Mouse (Mus musculus) liver, embryonic 15.5 days (tissue): ENCODE data around the gene Preb. TPM values are rescaled to one million over a fixed set of nuclear protein-coding genes. Genes with fewer than 3 reads are reported as not detected.

Experiments used
- ATAC-seq: fragments of 200-750 bp; cut with Nextera tagmentation; 2 replicates; pipeline ENCODE4 v1.8.0; 2017; ENCODE audit warnings: moderate number of reproducible peaks, mild to moderate bottlenecking, moderate library complexity; ENCODE audit not compliant: insufficient read depth
- H3K27ac ChIP-seq: fragments of 300-500 bp; sonication (generic); replicated peaks from 2 replicates; pipeline ENCODE4 v1.5.1; 2015; ENCODE audit warnings: mild to moderate bottlenecking, inconsistent platforms
- H3K27me3 ChIP-seq: fragments of 300-500 bp; sonication (generic); 2 replicates; pipeline ENCODE4 v1.6.1; 2015; ENCODE audit warnings: mild to moderate bottlenecking, inconsistent platforms
- H3K36me3 ChIP-seq: fragments of 300-500 bp; sonication (generic); replicated peaks from 2 replicates; pipeline ENCODE4 v1.6.1; 2015; ENCODE audit warnings: moderate library complexity, mild to moderate bottlenecking, inconsistent platforms
- H3K4me1 ChIP-seq: fragments of 300-500 bp; sonication (generic); replicated peaks from 2 replicates; pipeline ENCODE4 v1.6.1; 2015; ENCODE audit warnings: inconsistent platforms
- H3K4me2 ChIP-seq: fragments of 300-500 bp; sonication (generic); 2 replicates; pipeline ENCODE4 v1.6.1; 2015; ENCODE audit warnings: moderate library complexity, mild to moderate bottlenecking, inconsistent platforms
- H3K4me3 ChIP-seq: fragments of 300-500 bp; sonication (generic); replicated peaks from 2 replicates; pipeline ENCODE4 v1.5.1; 2015; ENCODE audit warnings: mild to moderate bottlenecking, inconsistent platforms
- H3K9ac ChIP-seq: fragments of 300-500 bp; sonication (generic); 2 replicates; pipeline ENCODE4 v1.6.1; 2015; ENCODE audit warnings: moderate library complexity, mild to moderate bottlenecking, inconsistent platforms
- H3K9me3 ChIP-seq: fragments of 300-500 bp; sonication (generic); replicated peaks from 2 replicates; pipeline ENCODE4 v1.6.1; 2016; ENCODE audit warnings: inconsistent platforms
- WGBS: fragments of 180-500 bp; shearing (Covaris S2); methylation state at CpG from one replicate; pipeline ENCODE4 v1.1.7; 2015; ENCODE audit warnings: mixed read lengths; ENCODE audit not compliant: insufficient replicate concordance; 5-methylcytosine and 5-hydroxymethylcytosine counted together
- polyA plus RNA-seq: library from polyadenylated mRNA; unstranded; fragments of >200 nt; fragmentation: Nextera tagmentation; extraction: Ambion mirVana; gene quantifications from 2 replicates; pipeline ENCODE4 v1.2.1, GENCODE M21; 2015

Preb gene
- polyA plus RNA-seq, 1 experiment from 2014 or later: 97.0 TPM

DNA sequence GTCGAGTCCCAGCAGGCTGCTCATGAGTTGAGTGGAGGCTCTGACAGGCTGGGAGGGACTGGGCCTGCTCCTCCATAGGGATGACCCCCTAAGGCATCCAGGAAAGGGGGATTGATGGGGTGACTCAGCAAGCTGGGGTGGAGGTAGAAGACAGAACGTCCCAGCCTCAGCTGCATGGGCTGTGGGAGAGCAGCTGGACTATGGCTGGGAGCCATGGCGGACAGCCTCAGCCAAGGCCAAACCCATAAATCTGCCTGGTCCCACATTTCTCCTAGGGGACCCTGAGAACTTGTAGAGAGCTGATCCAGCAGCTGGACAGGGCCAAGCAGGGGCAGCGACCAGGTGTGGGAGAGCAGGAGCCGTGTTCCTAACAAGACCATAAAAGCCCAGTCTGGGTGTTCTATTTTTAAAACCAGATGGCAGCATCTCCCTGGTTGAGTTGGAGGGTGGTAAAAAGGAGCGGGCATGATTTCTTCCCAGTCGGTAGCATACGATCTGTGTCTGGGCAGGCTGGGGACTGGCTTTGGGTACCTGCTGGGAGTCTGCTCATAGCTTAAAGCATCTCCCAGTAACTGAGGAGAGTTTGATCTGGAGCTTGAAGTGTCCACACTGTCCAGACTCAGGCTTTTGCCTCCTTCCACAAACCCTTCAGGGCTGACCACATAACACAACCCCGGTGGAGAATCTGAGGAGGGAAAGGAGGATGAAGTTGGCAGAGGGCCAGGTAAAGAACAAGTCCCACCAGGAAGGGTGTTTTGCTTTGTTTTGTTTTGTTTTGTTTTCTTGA, 14.9 kb upstream of the Preb start:
- H3K4me2 ChIP-seq: no peak overlapping the region
- H3K36me3 ChIP-seq: no peaks in the 10 kb centered on the region
- no peak overlapping the region for H3K27ac ChIP-seq
- H3K4me1 ChIP-seq: peaks cover 1% of the 10 kb centered on the region
- 61% methylated on average over 9 of the region's 9 CpGs for WGBS
- H3K4me3 ChIP-seq: no peak overlapping the region
- H3K9ac ChIP-seq: no peak overlapping the region
- H3K27me3 ChIP-seq: no peaks in the 10 kb centered on the region; the same call in 1 of the 2 replicates
- H3K9me3 ChIP-seq: no peaks in the 10 kb centered on the region
- no peak for ATAC-seq

DNA sequence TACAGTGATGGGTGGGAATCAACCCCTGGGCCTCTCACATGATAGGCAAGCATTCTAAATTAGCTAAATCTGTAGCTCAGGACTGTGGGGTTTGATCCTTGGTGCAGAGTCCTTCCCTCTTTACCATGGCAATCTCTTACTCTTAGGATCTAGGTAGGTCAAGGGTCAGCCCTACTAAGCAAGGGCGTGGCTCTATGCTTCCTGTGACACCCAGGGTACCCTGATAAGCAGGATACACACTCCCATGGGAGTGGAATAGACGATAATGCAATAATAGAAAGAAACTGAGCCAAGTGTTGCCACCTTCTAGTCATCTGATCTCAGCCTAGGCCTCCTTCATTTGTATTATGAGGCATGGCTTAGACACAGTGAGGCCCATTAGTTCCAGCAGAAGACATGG, 9.3 kb upstream of the Preb start:
- ATAC-seq: no peak
- peaks cover 16% of the 10 kb centered on the region for H3K4me1 ChIP-seq
- no peak overlapping the region for H3K9ac ChIP-seq
- 17% methylated on average over 2 of the region's 2 CpGs for WGBS
- no peak overlapping the region for H3K4me3 ChIP-seq
- no peaks in the 10 kb centered on the region for H3K9me3 ChIP-seq
- no peaks in the 10 kb centered on the region; the same call in 1 of the 2 replicates for H3K27me3 ChIP-seq
- H3K27ac ChIP-seq: no peak overlapping the region
- no peak overlapping the region for H3K4me2 ChIP-seq
- no peaks in the 10 kb centered on the region for H3K36me3 ChIP-seq

DNA sequence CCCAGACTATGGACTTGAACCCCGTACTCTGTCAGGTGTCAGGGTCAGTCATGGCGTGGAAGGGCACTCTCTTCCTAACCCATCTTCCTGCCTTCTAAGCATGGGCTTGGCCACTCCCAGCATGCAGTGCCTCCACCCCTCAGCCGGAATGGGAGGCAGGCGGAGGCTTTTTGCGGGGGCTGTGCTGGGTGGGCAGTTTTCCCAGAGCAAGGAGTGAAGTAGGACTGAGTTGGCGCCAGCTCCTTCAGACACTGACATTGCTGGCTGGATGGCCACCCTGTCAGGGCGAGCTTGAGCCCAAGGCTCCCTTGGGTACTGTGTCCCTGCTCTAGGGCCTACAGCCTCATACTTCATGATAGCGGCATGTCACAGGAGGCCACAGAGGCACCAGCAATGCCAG, 8.3 kb upstream of the Preb start, which contains the start of gene Tcf23:
Gene Tcf23, plus strand, starts transcription at position 247 of the 400 bp plus-strand sequence.
- no peaks in the 10 kb centered on the region for H3K36me3 ChIP-seq
- H3K9ac ChIP-seq: no peak within 1 kb of the TSS
- no peak within 1 kb of the TSS for H3K4me3 ChIP-seq
- H3K27me3 ChIP-seq: no peaks in the 10 kb centered on the region; the same call in 1 of the 2 replicates
- peaks cover 16% of the 10 kb centered on the region for H3K4me1 ChIP-seq
- 57% methylated on average over 8 of the region's 8 CpGs for WGBS
- H3K4me2 ChIP-seq: no peak within 1 kb of the TSS
- no peak for ATAC-seq
- no peak within 1 kb of the TSS for H3K27ac ChIP-seq
- no peaks in the 10 kb centered on the region for H3K9me3 ChIP-seq

DNA sequence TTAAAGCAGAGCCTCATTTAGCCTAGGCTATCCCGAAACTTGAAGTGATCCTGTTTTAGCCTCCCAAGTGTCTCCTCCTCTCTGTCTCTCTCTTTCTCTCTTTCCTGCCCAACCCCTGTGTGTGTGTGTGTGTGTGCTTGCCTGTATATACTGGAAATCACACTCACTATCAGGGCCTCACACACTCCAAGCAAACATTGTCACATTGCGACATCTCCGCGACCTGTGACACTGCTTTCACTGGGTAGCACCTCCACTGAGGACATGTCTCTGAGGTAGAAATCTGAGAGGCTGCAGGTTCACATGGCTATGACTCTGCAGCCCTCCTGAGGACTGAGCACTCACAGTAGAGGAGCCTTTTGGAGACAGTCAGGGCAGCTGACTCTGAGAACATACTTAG, 6.0 kb upstream of the Preb start:
- Histone ChIP-seq H3K9ac (no peak overlapping the region), H3K4me3 (no peak overlapping the region), H3K27ac (no peak overlapping the region), H3K36me3 (no peaks in the 10 kb centered on the region), H3K9me3 (no peaks in the 10 kb centered on the region), H3K4me1 (peaks cover 25% of the 10 kb centered on the region), H3K4me2 (no peak overlapping the region), H3K27me3 (no peaks in the 10 kb centered on the region; the same call in 1 of the 2 replicates)
- WGBS: 67% methylated on average over 4 of the region's 4 CpGs
- peak; percentile 62; the same call in 1 of the 2 replicates for ATAC-seq

DNA sequence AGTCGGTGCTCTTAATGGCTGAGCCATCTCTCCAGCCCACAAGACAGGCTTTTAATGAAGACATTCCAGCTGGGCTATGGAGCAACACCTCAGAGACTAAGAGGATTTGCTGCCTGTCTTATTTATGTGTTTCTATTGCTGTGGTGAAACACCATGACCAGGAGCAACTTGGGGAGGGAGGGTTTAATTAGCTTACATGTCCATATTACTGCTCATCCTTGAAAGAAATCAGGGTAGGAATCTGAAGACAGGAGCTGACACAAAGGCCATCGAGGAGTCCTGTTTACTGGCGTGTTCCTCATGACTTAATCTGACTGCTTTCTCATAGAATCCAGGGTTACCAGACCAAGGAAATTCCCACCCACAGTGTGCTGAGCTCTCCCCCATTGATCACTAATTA, 3.8 kb upstream of the Preb start:
- no peak overlapping the region for H3K27ac ChIP-seq
- H3K4me1 ChIP-seq: peaks cover 31% of the 10 kb centered on the region
- no peaks in the 10 kb centered on the region for H3K9me3 ChIP-seq
- 0 out of 2 replicates have a peak, but pooled peaks cover 2% of the 10 kb centered on the region for H3K36me3 ChIP-seq
- H3K27me3 ChIP-seq: no peaks in the 10 kb centered on the region
- 73% methylated on average over 3 of the region's 3 CpGs for WGBS
- no peak overlapping the region for H3K4me2 ChIP-seq
- H3K4me3 ChIP-seq: no peak overlapping the region
- no peak for ATAC-seq
- H3K9ac ChIP-seq: no peak overlapping the region

DNA sequence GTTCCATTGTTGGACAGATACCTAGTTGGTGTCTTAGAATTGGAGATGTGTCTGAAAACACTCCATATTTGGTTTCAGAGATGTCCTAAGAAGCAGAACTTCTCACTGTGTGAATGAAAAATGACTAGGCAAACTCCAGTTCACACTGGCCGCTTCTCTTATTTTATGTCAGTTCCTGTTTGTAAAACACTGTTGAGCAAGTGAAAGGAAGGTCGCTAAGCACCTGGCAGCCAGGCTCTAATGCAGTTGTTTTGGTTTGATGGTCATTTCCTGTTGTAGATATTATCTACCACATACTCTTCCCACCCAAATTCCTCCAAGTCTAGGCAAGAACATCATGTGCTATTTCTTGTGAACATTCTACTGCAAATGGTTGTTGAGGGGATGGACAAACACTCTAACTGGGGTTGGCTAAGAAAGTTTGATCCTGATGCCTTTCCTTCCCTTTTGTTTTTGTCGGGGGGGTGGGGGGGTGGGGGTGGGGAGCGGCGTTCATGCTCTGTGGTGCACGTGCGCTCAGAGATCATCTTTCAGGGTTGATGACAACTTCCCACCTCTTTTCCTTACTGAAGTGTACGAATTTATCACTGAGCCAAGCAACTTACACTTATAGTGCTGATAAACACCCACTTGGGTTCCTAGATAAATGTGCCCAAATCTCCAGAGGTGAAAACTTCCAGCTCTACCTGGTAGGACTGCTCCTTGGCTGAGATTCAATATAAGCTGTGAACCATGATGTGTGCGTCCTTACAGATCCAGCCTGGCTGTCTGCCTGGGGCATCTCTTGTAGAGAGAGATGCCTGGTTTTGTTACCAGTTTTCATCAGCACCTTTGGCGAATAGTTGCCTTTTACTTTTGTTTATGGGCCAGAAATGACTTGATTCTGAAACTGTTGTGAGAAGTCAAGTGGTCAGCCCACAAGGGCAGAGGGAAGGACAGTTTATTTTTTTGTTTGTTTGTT, 1.7 kb upstream of the Preb start:
- Histone ChIP-seq H3K4me1 (peaks cover 45% of the 10 kb centered on the region), H3K9ac (no peak overlapping the region), H3K27me3 (no peaks in the 10 kb centered on the region), H3K36me3 (peaks cover 19% of the 10 kb centered on the region), H3K4me3 (no peak overlapping the region), H3K9me3 (no peaks in the 10 kb centered on the region), H3K27ac (peak overlapping the region; percentile 59), H3K4me2 (no peak overlapping the region)
- no peak for ATAC-seq
- WGBS: 26% methylated on average over 10 of the region's 10 CpGs

DNA sequence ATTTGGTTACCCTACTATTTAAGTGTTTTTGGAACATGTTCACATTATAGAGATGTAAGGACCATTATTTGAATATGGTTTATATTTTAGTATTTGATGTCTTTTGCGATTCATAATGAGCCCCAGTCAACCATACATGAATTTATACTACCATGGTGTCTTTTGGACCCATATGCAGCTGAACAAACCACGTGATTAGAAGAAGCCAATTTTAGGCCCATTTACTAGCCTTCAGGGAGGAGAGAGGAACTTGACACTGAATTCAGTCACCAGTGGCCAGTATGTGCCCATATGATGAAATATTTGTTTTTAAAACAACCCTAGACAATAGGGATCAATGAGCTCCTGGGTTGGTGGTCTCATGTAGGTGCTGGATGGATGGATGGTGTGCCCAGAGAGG, 653 bp upstream of the Preb start:
- Histone ChIP-seq H3K27me3 (no peaks in the 10 kb centered on the region), H3K36me3 (peaks cover 23% of the 10 kb centered on the region), H3K4me3 (peak overlapping the region; percentile 81), H3K9ac (no peak overlapping the region), H3K27ac (peak overlapping the region; percentile 59), H3K9me3 (no peaks in the 10 kb centered on the region), H3K4me1 (peaks cover 44% of the 10 kb centered on the region), H3K4me2 (peak overlapping the region; percentile 86)
- WGBS: 79% methylated on average over 2 of the region's 2 CpGs
- no peak for ATAC-seq

DNA sequence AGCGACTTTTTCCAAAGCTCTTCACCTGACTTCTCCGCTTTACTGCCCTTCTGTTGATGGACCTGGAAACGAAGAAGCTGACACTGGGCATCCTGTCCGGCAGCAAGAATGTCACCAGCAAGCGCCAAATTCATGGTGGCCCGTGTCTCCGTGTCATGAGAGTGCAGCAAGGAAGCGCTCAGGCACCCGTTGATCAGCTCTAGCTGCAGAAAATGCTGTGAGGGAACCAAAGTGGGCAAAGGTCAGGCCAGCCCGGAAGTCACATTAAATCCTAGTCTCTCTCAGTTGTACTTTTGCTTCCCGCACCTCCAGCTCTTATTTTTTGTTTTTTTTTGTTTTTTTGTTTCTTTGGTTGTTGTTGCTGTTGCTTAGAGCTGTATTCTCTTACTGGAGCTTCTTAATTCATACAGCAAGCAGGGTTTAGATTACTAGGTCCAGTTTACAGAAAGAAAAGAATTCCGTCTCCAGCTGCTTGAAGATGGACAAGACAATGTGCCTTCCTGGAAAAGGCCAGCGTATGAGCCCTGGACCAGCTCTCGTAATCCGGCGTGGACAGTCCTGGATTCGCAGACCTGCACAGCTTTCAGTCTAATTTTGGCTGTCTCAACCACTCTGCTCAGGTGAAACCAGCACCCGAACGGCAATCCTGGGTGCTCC, 835 bp downstream of the Preb start:
- H3K4me2 ChIP-seq: peak overlapping the region; percentile 86
- H3K27me3 ChIP-seq: no peaks in the 10 kb centered on the region
- H3K36me3 ChIP-seq: peaks cover 37% of the 10 kb centered on the region
- peak overlapping the region; percentile 80 for H3K27ac ChIP-seq
- peaks cover 40% of the 10 kb centered on the region for H3K4me1 ChIP-seq
- ATAC-seq: no peak
- WGBS: 29% methylated on average over 19 of the region's 19 CpGs
- H3K9ac ChIP-seq: peak overlapping the region; percentile 85
- H3K4me3 ChIP-seq: peak overlapping the region; percentile 81
- H3K9me3 ChIP-seq: no peaks in the 10 kb centered on the region

DNA sequence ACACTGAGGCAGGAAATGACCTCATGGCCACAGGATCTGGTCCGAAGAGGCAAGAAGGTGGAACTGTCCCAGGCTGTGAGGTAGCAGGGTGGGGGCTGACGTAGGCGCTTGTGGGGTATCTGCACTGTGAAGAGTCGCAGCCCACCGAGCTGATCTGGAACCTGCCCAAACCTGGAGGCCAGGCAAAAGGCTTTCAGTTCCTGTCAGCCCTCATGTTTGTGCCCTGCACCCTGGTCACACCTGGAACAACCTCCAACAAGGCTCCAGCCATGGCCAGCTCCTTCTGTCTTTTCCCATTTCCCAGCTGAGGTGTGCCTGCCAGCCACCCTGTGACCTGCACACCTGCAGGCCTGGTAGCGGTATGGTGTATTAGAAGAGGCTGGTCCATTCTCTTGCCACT, 2.3 kb downstream of the Preb start:
- H3K4me1 ChIP-seq: peaks cover 48% of the 10 kb centered on the region
- WGBS: 81% methylated on average over 6 of the region's 6 CpGs
- H3K27ac ChIP-seq: no peak overlapping the region
- peaks cover 52% of the 10 kb centered on the region for H3K36me3 ChIP-seq
- no peaks in the 10 kb centered on the region for H3K27me3 ChIP-seq
- no peak overlapping the region for H3K9ac ChIP-seq
- H3K4me2 ChIP-seq: peak overlapping the region; percentile 86
- no peak overlapping the region for H3K4me3 ChIP-seq
- no peak for ATAC-seq
- H3K9me3 ChIP-seq: no peaks in the 10 kb centered on the region

DNA sequence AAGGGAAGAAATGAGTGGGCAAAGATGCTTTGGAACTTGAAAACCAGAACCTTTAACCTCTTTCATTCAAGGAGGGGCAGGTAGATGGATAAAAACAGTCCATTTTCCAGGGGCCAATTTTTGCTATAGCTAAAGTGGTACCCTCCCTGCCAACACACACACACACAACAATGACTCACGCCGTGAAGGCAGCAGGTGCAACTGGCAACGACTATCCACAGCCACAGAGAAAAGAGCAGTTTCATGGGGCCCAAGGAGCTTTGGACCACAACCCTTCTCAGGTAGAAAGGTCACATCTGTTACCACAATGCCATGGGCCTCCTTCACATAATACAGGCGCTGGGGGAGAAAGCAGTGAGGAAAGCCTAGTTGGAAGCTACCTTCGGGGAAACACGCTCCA, 4.4 kb downstream of the Preb start:
- H3K9me3 ChIP-seq: no peaks in the 10 kb centered on the region
- peaks cover 40% of the 10 kb centered on the region for H3K4me1 ChIP-seq
- no peak for ATAC-seq
- WGBS: 80% methylated on average over 6 of the region's 6 CpGs
- H3K36me3 ChIP-seq: peaks cover 59% of the 10 kb centered on the region
- no peak overlapping the region for H3K4me2 ChIP-seq
- H3K27me3 ChIP-seq: no peaks in the 10 kb centered on the region
- H3K4me3 ChIP-seq: no peak overlapping the region
- no peak overlapping the region for H3K27ac ChIP-seq
- no peak overlapping the region for H3K9ac ChIP-seq

DNA sequence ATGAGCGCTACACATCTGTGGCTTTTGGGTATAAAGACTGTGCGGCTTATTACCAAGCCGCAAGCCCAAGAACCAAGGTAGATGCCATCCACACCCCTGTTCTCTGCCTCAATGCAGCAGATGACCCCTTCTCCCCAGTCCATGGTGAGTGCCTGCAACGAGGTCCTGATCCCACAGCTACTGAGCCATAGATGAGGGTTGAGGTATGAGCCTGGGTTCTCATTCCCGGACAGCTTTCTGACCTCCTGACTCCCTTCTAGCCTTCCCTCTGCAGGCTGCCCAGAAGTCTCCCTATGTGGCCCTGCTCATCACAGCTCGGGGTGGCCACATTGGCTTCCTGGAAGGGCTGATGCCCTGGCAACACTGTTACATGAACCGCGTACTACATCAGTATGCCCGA, 5.6 kb downstream of the Preb start:
- Histone ChIP-seq H3K36me3 (peaks cover 59% of the 10 kb centered on the region), H3K4me3 (no peak overlapping the region), H3K9ac (no peak overlapping the region), H3K4me1 (peaks cover 44% of the 10 kb centered on the region), H3K27me3 (no peaks in the 10 kb centered on the region), H3K27ac (no peak overlapping the region), H3K9me3 (no peaks in the 10 kb centered on the region), H3K4me2 (no peak overlapping the region)
- no peak for ATAC-seq
- 86% methylated on average over 9 of the region's 9 CpGs for WGBS
